Mouse (Mus musculus): ENCODE measurements at regions not wholly inside any gene's neighbourhood (a gene's known extent, or its start where the extent isn't known, plus 50 kb on each side); places are given as distances from the start of the nearest gene placed in this dataset.

GRCm38 (mm10) chr14:24615776-24616175 is 128.9 kb downstream of the Rps24 start:
- TF ChIP-seq POLR2A (IDR thresholded peaks at IDR 0.05; ENCODE audit: control insufficient read depth, low read depth, low read length), result no peak
- no peak for TF ChIP-seq CTCF (IDR thresholded peaks at IDR 0.05; ENCODE audit: control insufficient read depth, insufficient read depth, insufficient replicate concordance, low read depth, low read length)
